Mouse (Mus musculus): ENCODE results near the gene Pip4k2c.

Gene Pip4k2c

GRCm38 (mm10) chr10:127189116-127189650 lies 22.2 kb downstream of the Pip4k2c start:
- no peak for DNase-seq (ENCODE audit: low read depth, low spot score)

GRCm38 (mm10) chr10:127188465-127189115 lies 22.8 kb downstream of the Pip4k2c start:
- no peak for DNase-seq (ENCODE audit: low read depth, low spot score)

- DNase-seq (ENCODE audit: low read depth, low spot score): no peak
These were observed 23.3 kb downstream of the Pip4k2c start for GRCm38 (mm10) chr10:127188079-127188453.

- DNase-seq (ENCODE audit: low read depth, low spot score): peak; percentile 91
These were observed 23.9 kb downstream of the Pip4k2c start for GRCm38 (mm10) chr10:127187371-127188078.

GRCm38 (mm10) chr10:127186451-127186850 lies 24.9 kb downstream of the Pip4k2c start:
- DNase-seq (ENCODE audit: low read depth, low spot score): no peak

- no peak for DNase-seq (ENCODE audit: low read depth, low spot score)
These were observed 25.9 kb downstream of the Pip4k2c start for GRCm38 (mm10) chr10:127185506-127185905.

- DNase-seq (ENCODE audit: low read depth, low spot score): no peak
These were observed 26.3 kb downstream of the Pip4k2c start for GRCm38 (mm10) chr10:127185101-127185500.

GRCm38 (mm10) chr10:127183759-127184158 lies 27.6 kb downstream of the Pip4k2c start:
- DNase-seq (ENCODE audit: low read depth, low spot score): no peak

GRCm38 (mm10) chr10:127182624-127183023 lies 28.8 kb downstream of the Pip4k2c start:
- DNase-seq (ENCODE audit: low read depth, low spot score): no peak

GRCm38 (mm10) chr10:127181566-127181965 lies 29.8 kb downstream of the Pip4k2c start:
- no peak for DNase-seq (ENCODE audit: low read depth, low spot score)

GRCm38 (mm10) chr10:127180695-127181047 lies 30.7 kb downstream of the Pip4k2c start:
- no peak for DNase-seq (ENCODE audit: low read depth, low spot score)

GRCm38 (mm10) chr10:127179871-127180694 lies 31.3 kb downstream of the Pip4k2c start, which contains the start of gene Slc26a10:
Gene Slc26a10, minus strand, starts transcription at chr10:127180645.
- DNase-seq (ENCODE audit: low read depth, low spot score): no peak

GRCm38 (mm10) chr10:127178286-127179027 lies 32.9 kb downstream of the Pip4k2c start:
- no peak for DNase-seq (ENCODE audit: low read depth, low spot score)

- DNase-seq (ENCODE audit: low read depth, low spot score): no peak
These were observed 33.7 kb downstream of the Pip4k2c start for GRCm38 (mm10) chr10:127177719-127178118.

GRCm38 (mm10) chr10:127177235-127177634 lies 34.1 kb downstream of the Pip4k2c start:
- DNase-seq (ENCODE audit: low read depth, low spot score): no peak

GRCm38 (mm10) chr10:127176756-127177155 lies 34.6 kb downstream of the Pip4k2c start:
- no peak for DNase-seq (ENCODE audit: low read depth, low spot score)

GRCm38 (mm10) chr10:127176228-127176627 lies 35.2 kb downstream of the Pip4k2c start:
- no peak for DNase-seq (ENCODE audit: low read depth, low spot score)

GRCm38 (mm10) chr10:127174170-127174569 lies 37.2 kb downstream of the Pip4k2c start:
- no peak for DNase-seq (ENCODE audit: low read depth, low spot score)

GRCm38 (mm10) chr10:127173148-127174065 lies 38.0 kb downstream of the Pip4k2c start:
- no peak for DNase-seq (ENCODE audit: low read depth, low spot score)

- no peak for DNase-seq (ENCODE audit: low read depth, low spot score)
These were observed 39.7 kb downstream of the Pip4k2c start for GRCm38 (mm10) chr10:127171631-127172200.
